Mouse (Mus musculus): ENCODE measurements around the gene Atoh7. TPM values are rescaled to one million over a fixed set of nuclear protein-coding genes. Genes with fewer than 3 reads are reported as not detected.

Gene Atoh7
- total RNA-seq, 2 experiments from 2014 or later = 1.0 to 1.5 TPM

DNA sequence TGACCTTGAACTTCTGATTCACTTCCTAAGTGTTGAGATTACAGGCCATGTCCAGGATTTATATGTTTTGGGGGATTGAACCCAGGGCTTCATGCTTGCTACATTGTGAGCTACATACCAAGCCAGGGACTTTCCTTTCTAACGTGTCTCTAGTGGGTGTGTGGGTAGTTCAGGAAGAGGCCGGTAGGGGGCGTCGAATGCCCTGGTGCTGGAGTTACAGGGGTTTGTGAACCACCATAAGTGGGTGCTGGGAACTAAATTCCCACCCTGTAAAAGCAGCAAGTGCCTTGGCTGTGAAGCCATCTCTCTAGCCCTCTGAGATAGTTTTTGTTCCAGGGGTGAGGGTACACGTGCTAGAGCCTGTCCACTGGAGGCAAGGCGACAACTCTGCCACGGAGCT lies 31.0 kb downstream of the Atoh7 start:
- intact Hi-C loops (cut with DNase I) = no loop called here
- DNase-seq (ENCODE audit: low spot score in 2 of 2) = no peak

DNA sequence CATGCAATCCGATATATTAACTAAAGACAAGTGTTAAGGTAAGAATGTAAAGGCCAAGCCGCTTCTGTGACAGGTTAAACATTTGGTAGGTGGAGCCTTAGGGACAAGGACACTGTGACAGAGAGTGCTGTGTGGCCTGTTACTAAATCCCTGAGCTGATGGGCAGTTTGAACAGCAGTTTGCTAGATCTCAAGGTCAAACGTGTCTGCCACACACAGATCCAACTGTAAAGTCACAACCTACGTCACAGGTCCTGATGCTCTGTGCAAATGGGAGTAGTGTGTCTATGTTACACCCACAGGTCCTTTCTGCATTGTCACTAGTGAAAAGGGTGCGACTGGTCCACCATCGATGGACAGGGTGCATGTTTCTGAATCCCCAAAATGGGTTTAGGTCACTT lies 32.9 kb downstream of the Atoh7 start:
- intact Hi-C loops (cut with DNase I) = no loop called here
- no peak for DNase-seq (ENCODE audit: low spot score in 2 of 2)

DNA sequence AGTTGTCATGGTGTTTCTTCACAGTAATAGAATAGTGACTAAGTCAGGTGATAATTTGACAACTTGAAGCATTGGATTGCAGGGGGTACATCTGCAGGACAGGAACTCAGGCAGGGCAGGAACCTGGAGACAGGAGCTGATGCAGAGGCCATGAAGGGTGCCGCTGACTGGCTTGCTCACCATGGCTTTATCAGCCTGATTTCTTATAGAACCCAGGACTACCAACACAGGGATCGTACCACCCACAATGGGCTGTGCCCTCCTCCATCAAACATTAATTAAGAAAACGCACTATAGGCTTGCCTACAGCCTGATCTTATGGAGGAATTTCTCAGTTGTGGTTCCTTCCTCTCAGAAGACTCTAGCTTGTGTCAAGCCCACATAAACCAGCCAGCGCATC lies 33.9 kb downstream of the Atoh7 start:
- DNase-seq (ENCODE audit: low spot score in 2 of 2) = no peak
- intact Hi-C loops (cut with DNase I) = no loop called here

DNA sequence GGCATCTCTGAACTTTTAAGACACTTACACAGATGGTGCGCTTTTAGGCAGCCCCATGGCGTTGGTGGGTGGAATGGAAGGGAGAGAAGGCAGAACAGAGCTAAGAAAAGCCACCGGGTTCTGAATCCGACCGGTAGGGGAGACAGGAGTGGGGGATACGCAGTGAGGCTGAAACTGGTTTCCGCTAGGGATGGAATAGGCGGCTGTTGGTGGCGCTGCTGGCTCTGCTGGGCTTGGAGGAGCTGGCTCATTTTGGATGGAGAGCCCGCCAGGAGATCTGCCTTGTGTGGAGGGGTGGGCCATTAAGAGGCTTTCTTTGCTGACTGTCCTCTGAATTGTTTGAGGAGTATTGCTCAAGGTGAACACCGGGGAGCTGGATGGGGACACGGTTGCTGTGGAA lies 36.2 kb downstream of the Atoh7 start:
- DNase-seq (ENCODE audit: low spot score in 2 of 2) = peak in 1 of 2 experiments; percentile 41
- intact Hi-C loops (cut with DNase I) = no loop called here

DNA sequence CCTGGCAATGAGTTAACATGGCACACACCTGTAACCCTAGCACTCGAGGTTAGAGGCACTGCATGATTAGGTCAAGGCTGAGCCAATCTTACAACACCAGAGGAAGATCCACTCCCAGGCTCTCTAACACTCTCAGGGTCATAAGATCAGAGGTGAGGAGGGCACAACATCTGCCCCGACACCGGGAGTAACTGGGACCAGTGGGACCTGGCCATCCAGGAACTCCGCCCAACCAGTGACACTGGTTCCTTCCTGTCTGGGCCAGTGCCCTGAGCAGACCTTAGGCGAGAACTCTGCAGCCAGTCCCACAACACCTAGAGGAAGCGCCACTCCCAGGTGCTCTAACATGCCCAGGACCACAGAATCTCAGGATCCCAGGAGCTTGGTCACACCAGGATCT lies 37.0 kb downstream of the Atoh7 start:
- no peak for DNase-seq (ENCODE audit: low spot score in 2 of 2)
- intact Hi-C loops (cut with DNase I) = no loop called here

DNA sequence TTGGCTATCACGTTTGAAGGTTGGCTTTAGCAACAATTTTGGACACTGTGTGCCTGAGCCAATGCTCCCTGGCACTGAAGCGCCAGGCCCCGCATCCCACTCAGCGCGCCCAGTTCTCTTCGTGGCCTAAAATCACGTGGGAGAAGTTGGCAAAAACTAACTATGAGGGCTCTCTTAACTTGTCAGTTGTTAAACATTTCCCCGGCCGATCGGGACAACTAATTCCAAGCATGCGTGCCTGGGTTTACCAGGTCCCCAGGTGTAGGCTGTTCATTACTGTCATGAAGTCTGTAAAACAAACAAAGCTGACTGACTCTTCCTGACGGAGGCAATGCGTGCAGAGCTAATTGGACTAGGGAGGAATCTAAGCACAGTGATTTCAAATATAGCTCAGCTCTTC lies 43.2 kb downstream of the Atoh7 start:
- no peak for DNase-seq (ENCODE audit: low spot score in 2 of 2)
- intact Hi-C loops (cut with DNase I) = no loop called here

Other genes starting within 250 kb of the Atoh7 start
- gene Tet1, start 190.7 kb upstream of the Atoh7 start, total RNA-seq (2021) = 10 to 100 TPM; 42.6 to 49.5 TPM
- 10 to 100 TPM; 41.0 to 42.8 TPM for gene Slc25a16, start 179.0 kb upstream of the Atoh7 start, total RNA-seq (2021)
- 1 to 10 TPM; 1.4 TPM for gene Dna2, start 152.6 kb upstream of the Atoh7 start, total RNA-seq (2021)
- 10 to 100 TPM; 86.1 to 88.7 TPM for gene Rufy2, start 119.4 kb upstream of the Atoh7 start, total RNA-seq (2021)
- 10 to 100 TPM; 36.0 to 36.6 TPM for gene Hnrnph3, start 75.4 kb upstream of the Atoh7 start, total RNA-seq (2021)
- gene Pbld2, start 75.3 kb upstream of the Atoh7 start, total RNA-seq (2021) = 1 to 10 TPM; 1.4 to 1.8 TPM
- under 1 TPM in 1 of 2 experiments, not detected in 1; 0.29 TPM for gene Pbld1, start 39.5 kb upstream of the Atoh7 start, total RNA-seq (2021)
- gene Mypn, start 104.3 kb downstream of the Atoh7 start, total RNA-seq (2021) = 1 to 10 TPM; 4.9 to 5.0 TPM
- gene Herc4, start 144.2 kb downstream of the Atoh7 start, total RNA-seq (2021) = 10 to 100 TPM; 38.6 to 41.8 TPM

Data from left cerebral cortex, postnatal 14 days (tissue).